7 mouse cellular contexts compared by ENCODE assay signal in the genomic region with DNA sequence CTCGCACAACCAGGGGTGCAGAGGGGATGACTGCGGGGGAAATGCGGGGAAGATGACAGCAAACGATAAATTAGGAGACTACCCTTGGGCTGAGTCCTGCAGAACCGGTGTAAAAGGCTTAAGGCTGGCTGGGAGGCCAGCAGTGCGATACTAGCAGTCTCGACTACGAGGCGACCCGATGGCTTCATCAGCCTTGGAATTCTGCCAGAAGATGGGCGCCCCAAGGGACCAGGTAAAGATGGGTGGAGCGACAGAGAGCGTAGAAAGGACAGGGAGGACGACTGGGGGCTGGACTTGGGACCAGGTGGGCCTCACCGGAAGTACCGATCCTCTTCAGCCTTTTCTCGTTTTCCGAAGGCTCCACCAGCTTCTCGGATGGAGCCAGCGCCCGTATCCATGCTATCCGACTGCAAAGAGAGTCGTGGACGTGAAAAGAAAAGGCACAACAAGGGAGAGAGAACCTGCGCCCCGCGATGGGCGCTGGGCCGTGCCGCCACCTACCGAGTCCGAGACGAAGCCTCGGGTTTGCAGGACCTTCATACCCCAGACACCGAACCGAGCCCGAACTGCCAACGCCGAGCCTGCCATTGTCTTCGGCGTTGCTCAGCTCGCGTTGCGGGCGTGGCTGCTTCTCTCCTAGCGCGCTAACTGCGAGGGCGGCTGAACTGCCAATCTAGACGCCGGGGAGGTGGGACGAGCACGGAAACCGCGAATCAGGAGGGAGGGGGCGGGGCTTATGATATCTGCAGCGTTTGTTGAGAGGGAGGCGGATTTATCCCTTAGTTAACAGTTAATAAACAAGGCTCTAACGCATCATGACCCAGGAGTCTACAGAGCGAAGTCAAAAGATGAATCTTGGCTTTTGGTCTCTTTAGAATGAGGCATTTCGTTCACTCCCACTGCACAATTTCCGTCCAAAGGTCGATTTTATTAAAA. TPM values are rescaled to one million over a fixed set of nuclear protein-coding genes. Genes with fewer than 3 reads are reported as not detected.
A peak's percentile ranks its signal among the peaks of the same experiment; 100 is the strongest.
DNase-seq lines count a peak whose midpoint lies in the region; ATAC-seq and TF ChIP-seq lines count a peak whose summit lies in the region.

Atpif1 (minus strand) TSS at position 679 of the 936 bp plus-strand sequence.

- intact Hi-C loops in left cerebral cortex, postnatal 36 days (cut with DNase I), result no loop called here

- peak; percentile 88 for TF ChIP-seq POLR2A in small intestine, adult 2 months (IDR thresholded peaks at IDR 0.05; ENCODE audit: low read depth, low read length)

- peak within 1 kb of the TSS; percentile 73 for H3K4me3 ChIP-seq in intestine, embryonic 14.5 days (ENCODE audit: low read depth, low read length)
- H3K4me3 ChIP-seq in midbrain, embryonic 11.5 days (ENCODE audit: low read depth, low read length), result peak within 1 kb of the TSS; percentile 57
- peak within 1 kb of the TSS; percentile 73 for H3K4me3 ChIP-seq in small intestine, adult 2 months (ENCODE audit: low read depth, low read length)

- no peaks in the 10 kb centered on the region for H3K9me3 ChIP-seq in intestine, embryonic 14.5 days (ENCODE audit: control insufficient read depth, low read length)
- H3K9me3 ChIP-seq in midbrain, embryonic 11.5 days (ENCODE audit: control insufficient read depth, low read length), result no peaks in the 10 kb centered on the region

- under 1% methylated on average over 63 of the region's 63 CpGs for WGBS in intestine, embryonic 14.5 days
- WGBS in midbrain, embryonic 11.5 days, result under 1% methylated on average over 63 of the region's 63 CpGs
- under 1% methylated on average over 63 of the region's 63 CpGs for WGBS in small intestine, adult 2 months

- ATAC-seq in intestine, embryonic 14.5 days (replicated peaks; ENCODE audit: low FRiP score, low TSS enrichment, low read depth), result peak; percentile 83
- ATAC-seq in midbrain, embryonic 11.5 days (ENCODE audit: low FRiP score), result peak; percentile 84

- H3K9ac ChIP-seq in intestine, embryonic 14.5 days (ENCODE audit: low read length), result peak within 1 kb of the TSS; percentile 87
- H3K9ac ChIP-seq in midbrain, embryonic 11.5 days (ENCODE audit: low read length), result peak within 1 kb of the TSS; percentile 80

- peaks cover 21% of the 10 kb centered on the region for H3K36me3 ChIP-seq in intestine, embryonic 14.5 days (ENCODE audit: control insufficient read depth, insufficient read depth, low read length)
- H3K36me3 ChIP-seq in midbrain, embryonic 11.5 days (ENCODE audit: control insufficient read depth, insufficient read depth, low read length), result peaks cover 6% of the 10 kb centered on the region; the same call in 1 of the 2 replicates
- H3K36me3 ChIP-seq in small intestine, adult 2 months (ENCODE audit: control insufficient read depth, insufficient read depth, low read length), result peaks cover 18% of the 10 kb centered on the region

- peak within 1 kb of the TSS; percentile 94 for H3K27ac ChIP-seq in intestine, embryonic 14.5 days (ENCODE audit: low read depth)
- peak within 1 kb of the TSS; percentile 71 for H3K27ac ChIP-seq in midbrain, embryonic 11.5 days (ENCODE audit: low read depth, low read length)
- peak within 1 kb of the TSS; percentile 97 for H3K27ac ChIP-seq in small intestine, adult 2 months (ENCODE audit: insufficient read depth, low read depth, low read length)

- H3K27me3 ChIP-seq in intestine, embryonic 14.5 days (replicated peaks; ENCODE audit: control insufficient read depth, insufficient read depth, low read length), result no peaks in the 10 kb centered on the region
- H3K27me3 ChIP-seq in midbrain, embryonic 11.5 days (ENCODE audit: control insufficient read depth, insufficient read depth, low read length), result no peaks in the 10 kb centered on the region
- no peaks in the 10 kb centered on the region for H3K27me3 ChIP-seq in small intestine, adult 2 months (ENCODE audit: control insufficient read depth, insufficient read depth, low read length)

- H3K4me2 ChIP-seq in intestine, embryonic 14.5 days (ENCODE audit: low read length), result peak within 1 kb of the TSS; percentile 77
- H3K4me2 ChIP-seq in midbrain, embryonic 11.5 days, result peak within 1 kb of the TSS; percentile 82

- H3K4me1 ChIP-seq in intestine, embryonic 14.5 days (replicated peaks; ENCODE audit: control insufficient read depth, insufficient read depth, low read length), result peaks cover 23% of the 10 kb centered on the region
- peaks cover 24% of the 10 kb centered on the region for H3K4me1 ChIP-seq in midbrain, embryonic 11.5 days (ENCODE audit: control insufficient read depth, insufficient read depth, low read length)
- peaks cover 6% of the 10 kb centered on the region; the same call in 1 of the 2 replicates for H3K4me1 ChIP-seq in small intestine, adult 2 months (ENCODE audit: control insufficient read depth, insufficient read depth, insufficient read length, low read length)

- no peak for TF ChIP-seq CTCF in small intestine, adult 2 months (IDR thresholded peaks at IDR 0.05; ENCODE audit: extremely low read depth, insufficient read length, insufficient replicate concordance, low read depth, low read length)

- DNase-seq in adrenal gland, adult 18-20 months (ENCODE audit: low spot score in 2 of 2), result peak; percentile 80
- DNase-seq in embryo, embryonic 10.5 days (ENCODE audit: low spot score), result peak; percentile 99
- peak; percentile 89 for DNase-seq in gastrocnemius, postnatal 25 days
- DNase-seq in intestine, embryonic 14.5 days (ENCODE audit: low spot score), result peak; percentile 92
- peak; percentile 82 to 84 for DNase-seq in left cerebral cortex, postnatal 36 days (ENCODE audit: low spot score in 2 of 2)
- DNase-seq in midbrain, embryonic 11.5 days (ENCODE audit: low spot score, missing footprints), result peak; percentile 97

RNA-seq across cellular contexts. Expression of gene Atpif1, which starts in this region (rescaled TPM):
- total RNA-seq in adrenal gland, adult 18-20 months (2021), result 100 to 1,000 TPM; 233 to 327 TPM
- 10 to 100 TPM; 46.3 to 58.5 TPM for total RNA-seq in gastrocnemius, postnatal 25 days (2021)
- 1,370 and 1,434 TPM in 2 replicates for polyA plus RNA-seq in intestine, embryonic 14.5 days (2014; fragmentation: Nextera tagmentation; extraction: Ambion mirVana)
- 100 to 1,000 TPM; 457 to 501 TPM for total RNA-seq in left cerebral cortex, postnatal 36 days (2021)
- polyA plus RNA-seq in midbrain, embryonic 11.5 days (2014; fragmentation: Nextera tagmentation; extraction: Ambion mirVana), result 1,016 and 1,079 TPM in 2 replicates
- 63.8 and 147 TPM in 2 replicates for polyA plus RNA-seq in small intestine, adult 2 months (2012; rRNA removed)

Comparison
In these comparisons a context has a peak if more than half of its experiments do, and no peak if none do; other contexts are left out.
1. Peak in every context shown above with its lines: DNase-seq, ATAC-seq, H3K4me3 ChIP-seq and H3K27ac ChIP-seq.